In the genomic region with DNA sequence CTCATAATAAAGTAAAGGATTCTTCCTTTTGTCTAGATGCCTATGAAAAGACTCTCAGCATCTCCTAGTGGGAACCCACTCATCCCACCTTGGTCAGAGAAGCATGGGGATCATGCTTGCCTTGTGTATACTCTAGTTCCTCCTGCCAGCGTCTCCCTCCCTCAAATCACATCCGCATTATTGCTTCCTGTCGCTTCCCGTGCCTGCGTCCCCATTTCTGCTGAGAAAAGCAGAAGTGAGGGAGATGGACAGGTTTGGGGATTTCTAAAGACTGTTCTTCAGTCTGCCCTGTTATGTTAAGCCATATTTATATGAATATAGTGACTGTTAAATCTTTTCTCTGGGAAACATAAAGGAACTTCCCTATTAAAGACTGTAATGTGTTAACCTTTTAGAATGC, we compare ENCODE assay signal across 35 mouse cellular contexts. TPM values are rescaled to one million over a fixed set of nuclear protein-coding genes. Genes with fewer than 3 reads are reported as not detected.
DNase-seq lines count a peak whose midpoint lies in the region; ATAC-seq and TF ChIP-seq lines count a peak whose summit lies in the region.
"Had no signal": no experiment of that assay in that cellular context is flagged by ENCODE, and none has a peak within 500 bp of the region (broad histone marks: within the 10 kb centered on the region; RNA-seq: fewer than 3 reads in every experiment).

No protein-coding gene starts in this region.

- peaks cover 69% of the 10 kb centered on the region for H3K27me3 ChIP-seq in liver, postnatal 0 days (ENCODE audit: insufficient read depth, low read length)
- H3K27me3 ChIP-seq in splenic B cell, adult 2 months (ENCODE audit: control insufficient read depth, insufficient read depth, low read length, poor library complexity, severe bottlenecking), result no peaks in the 10 kb centered on the region
- no peaks in the 10 kb centered on the region for H3K27me3 ChIP-seq in forebrain, embryonic 15.5 days
- H3K27me3 ChIP-seq: embryonic facial prominence, embryonic 15.5 days; heart, embryonic 13.5 days; hindbrain, embryonic 15.5 days; kidney, embryonic 15.5 days; limb, embryonic 13.5 days; lung, embryonic 15.5 days; megakaryocyte, embryonic 14.5 days; midbrain, embryonic 12.5 days had no signal

- no peak for TF ChIP-seq CTCF in liver, postnatal 0 days (IDR thresholded peaks at IDR 0.05; ENCODE audit: low read depth)

- peak; percentile 16 for DNase-seq in liver
- DNase-seq in liver, postnatal 0 days, result no peak
- DNase-seq in spleen, postnatal 36 days (ENCODE audit: low spot score in 2 of 2), result peak; percentile 14 to 20
- no peak for DNase-seq in spleen, adult 12 weeks (ENCODE audit: low spot score)
- DNase-seq in splenic B cell, adult 2 months (ENCODE audit: low read depth, low spot score), result peak; percentile 17
- no peak for DNase-seq in adrenal gland, adult 18-20 months (ENCODE audit: low spot score in 2 of 2)
- DNase-seq: adrenal gland, postnatal 10 days; cerebellum, adult 11-12 months; cerebellum, adult 9-11 months; gastrocnemius, postnatal 25 days; heart, postnatal 10 days; kidney, adult 11 months; kidney, postnatal 25 days; retina, postnatal 1 day; right cerebral cortex, postnatal 14 days; thymus, adult 18-20 months; thymus, postnatal 4 days had no signal

- H3K9ac ChIP-seq in liver, postnatal 0 days (replicated peaks), result no peak overlapping the region
- no peak overlapping the region for H3K9ac ChIP-seq in forebrain, embryonic 15.5 days (replicated peaks)
- H3K9ac ChIP-seq: embryonic facial prominence, embryonic 15.5 days; heart, embryonic 13.5 days; hindbrain, embryonic 15.5 days; kidney, embryonic 15.5 days; limb, embryonic 13.5 days; liver, embryonic 14.5 days; lung, embryonic 15.5 days; midbrain, embryonic 12.5 days had no signal

- H3K4me1 ChIP-seq in liver, postnatal 0 days (ENCODE audit: insufficient read depth), result no peaks in the 10 kb centered on the region
- no peaks in the 10 kb centered on the region for H3K4me1 ChIP-seq in forebrain, embryonic 15.5 days
- H3K4me1 ChIP-seq: embryonic facial prominence, embryonic 10.5 days; heart, embryonic 13.5 days; hindbrain, embryonic 10.5 days; hindbrain, embryonic 15.5 days; kidney, embryonic 15.5 days; lung, embryonic 15.5 days; midbrain, embryonic 12.5 days had no signal

- no peak overlapping the region for H3K4me2 ChIP-seq in liver, postnatal 0 days (ENCODE audit: low read depth, low read length)
- no peak overlapping the region for H3K4me2 ChIP-seq in forebrain, embryonic 15.5 days (replicated peaks)
- H3K4me2 ChIP-seq: embryonic facial prominence, embryonic 15.5 days; heart, embryonic 13.5 days; hindbrain, embryonic 15.5 days; kidney, embryonic 15.5 days; limb, embryonic 13.5 days; lung, embryonic 15.5 days; midbrain, embryonic 12.5 days had no signal

- no peaks in the 10 kb centered on the region for H3K36me3 ChIP-seq in liver, postnatal 0 days (replicated peaks; ENCODE audit: insufficient read depth, low read length)
- no peaks in the 10 kb centered on the region for H3K36me3 ChIP-seq in splenic B cell, adult 2 months (ENCODE audit: control insufficient read depth, insufficient read depth, low read length, poor library complexity, severe bottlenecking)
- no peaks in the 10 kb centered on the region for H3K36me3 ChIP-seq in forebrain, embryonic 15.5 days
- H3K36me3 ChIP-seq: embryonic facial prominence, embryonic 10.5 days; embryonic facial prominence, embryonic 15.5 days; heart, embryonic 13.5 days; hindbrain, embryonic 10.5 days; hindbrain, embryonic 15.5 days; kidney, embryonic 15.5 days; limb, embryonic 13.5 days; lung, embryonic 15.5 days; midbrain, embryonic 12.5 days had no signal

- no peak for ATAC-seq in liver, postnatal 0 days
- ATAC-seq in megakaryocyte, adult 5-6 weeks (ENCODE audit: poor library complexity, severe bottlenecking), result peak; percentile 98
- ATAC-seq in forebrain, embryonic 15.5 days (replicated peaks), result no peak
- ATAC-seq: activated CD4-positive, CD25-positive, alpha-beta regulatory T cell, adult 4 months; forebrain, embryonic 14.5 days; inflammation-experienced regulatory T-cells, adult 6 months had no signal

- TF ChIP-seq EP300 in liver, postnatal 0 days (IDR thresholded peaks at IDR 0.05; ENCODE audit: low read depth), result no peak

- H3K4me3 ChIP-seq in liver, postnatal 0 days (ENCODE audit: low read depth, low read length), result no peak overlapping the region
- H3K4me3 ChIP-seq in forebrain, embryonic 15.5 days, result no peak overlapping the region
- H3K4me3 ChIP-seq: embryonic facial prominence, embryonic 10.5 days; embryonic facial prominence, embryonic 15.5 days; heart, adult 2 months; heart, embryonic 13.5 days; hindbrain, embryonic 10.5 days; hindbrain, embryonic 15.5 days; kidney, embryonic 15.5 days; limb, embryonic 13.5 days; lung, embryonic 15.5 days; megakaryocyte, embryonic 14.5 days; midbrain, embryonic 12.5 days had no signal

- 39% methylated on average over 5 of the region's 5 CpGs for WGBS in liver, postnatal 0 days (ENCODE audit: insufficient replicate concordance)
- 69% methylated on average over 5 of the region's 5 CpGs for WGBS in forebrain, embryonic 15.5 days

- H3K27ac ChIP-seq in liver, postnatal 0 days (ENCODE audit: low read depth), result no peak overlapping the region
- no peak overlapping the region for H3K27ac ChIP-seq in forebrain, embryonic 15.5 days (replicated peaks)
- H3K27ac ChIP-seq: embryonic facial prominence, embryonic 10.5 days; embryonic facial prominence, embryonic 15.5 days; heart, adult 2 months; heart, embryonic 13.5 days; hindbrain, embryonic 10.5 days; hindbrain, embryonic 15.5 days; kidney, embryonic 15.5 days; limb, embryonic 13.5 days; liver, embryonic 14.5 days; lung, embryonic 15.5 days; midbrain, embryonic 12.5 days; stomach, postnatal 0 days had no signal

- no peaks in the 10 kb centered on the region for H3K9me3 ChIP-seq in liver, postnatal 0 days (ENCODE audit: low read length)
- no peaks in the 10 kb centered on the region for H3K9me3 ChIP-seq in forebrain, embryonic 15.5 days
- H3K9me3 ChIP-seq: embryonic facial prominence, embryonic 10.5 days; embryonic facial prominence, embryonic 15.5 days; heart, embryonic 13.5 days; hindbrain, embryonic 10.5 days; hindbrain, embryonic 15.5 days; kidney, embryonic 15.5 days; limb, embryonic 13.5 days; lung, embryonic 15.5 days; megakaryocyte, embryonic 14.5 days; midbrain, embryonic 12.5 days had no signal

RNA-seq across cellular contexts. Expression of gene Psma6, which starts 23.1 kb away (rescaled TPM):
- polyA plus RNA-seq in liver, postnatal 0 days (2015; fragmentation: Nextera tagmentation; extraction: Ambion mirVana), result 177 and 184 TPM in 2 replicates
- total RNA-seq in megakaryocyte, adult 5-6 weeks (2015), result 237 and 241 TPM in 2 replicates
- 230 and 242 TPM in 2 replicates for total RNA-seq in megakaryocyte, adult 5-6 weeks (2017)
- total RNA-seq in adrenal gland, adult 18-20 months (2021), result 100 to 1,000 TPM; 230 to 239 TPM
- 445 and 446 TPM in 2 replicates for polyA plus RNA-seq in forebrain, embryonic 15.5 days (2015; fragmentation: Nextera tagmentation; extraction: Ambion mirVana)

RNA-seq across cellular contexts. Expression of gene Ppp2r3c, which starts 58.1 kb away (rescaled TPM):
- polyA plus RNA-seq in liver, postnatal 0 days (2015; fragmentation: Nextera tagmentation; extraction: Ambion mirVana), result 4.3 TPM in 2 replicates
- 26.7 TPM in 2 replicates for total RNA-seq in megakaryocyte, adult 5-6 weeks (2015)
- total RNA-seq in megakaryocyte, adult 5-6 weeks (2017), result 19.7 and 20.4 TPM in 2 replicates
- 10 to 100 TPM; 11.8 to 12.5 TPM for total RNA-seq in adrenal gland, adult 18-20 months (2021)
- polyA plus RNA-seq in forebrain, embryonic 15.5 days (2015; fragmentation: Nextera tagmentation; extraction: Ambion mirVana), result 23.1 and 23.7 TPM in 2 replicates

Comparison
In these comparisons a context has a peak if more than half of its experiments do, and no peak if none do; other contexts are left out.
1. DNase-seq: peak in liver (single experiment), spleen, postnatal 36 days (2 of 2) and splenic B cell, adult 2 months (single experiment); none in liver, postnatal 0 days (single experiment), spleen, adult 12 weeks (single experiment) and adrenal gland, adult 18-20 months (0 of 2).